Mouse (Mus musculus): ENCODE data around the gene Fam89a.

GRCm38 (mm10) chr8:124704376-124704775 is 47.3 kb downstream of the Fam89a start:
- TF ChIP-seq EP300 (IDR thresholded peaks at IDR 0.05; ENCODE audit: insufficient read depth, low read depth, low read length) (no peak), CTCF (IDR thresholded peaks at IDR 0.05; ENCODE audit: low read depth, low read length) (no peak)

Measured in ES-Bruce4 (cell line).